Mouse (Mus musculus) urinary bladder, postnatal 14 days (tissue): ENCODE measurements around the gene Cdc42bpg.

Source experiments
- DNase-seq: peaks from one replicate; pipeline ENCODE4 v3.0.0; 2021; ENCODE audit warnings: low spot score

The Cdc42bpg gene

GRCm38 (mm10) chr19:6306137-6306551, at the start of gene Cdc42bpg:
TSS of gene Cdc42bpg (plus strand) at chr19:6306456.
- DNase-seq = peak; percentile 94

GRCm38 (mm10) chr19:6260428-6260827, 45.8 kb upstream of the Cdc42bpg start:
- DNase-seq = no peak

GRCm38 (mm10) chr19:6260946-6261345, 45.3 kb upstream of the Cdc42bpg start:
- DNase-seq = no peak

- no peak for DNase-seq
These were observed 44.9 kb upstream of the Cdc42bpg start for GRCm38 (mm10) chr19:6261379-6261778.

- DNase-seq = peak; percentile 70
These were observed 44.0 kb upstream of the Cdc42bpg start for GRCm38 (mm10) chr19:6262222-6262621.

GRCm38 (mm10) chr19:6262839-6263433, 43.3 kb upstream of the Cdc42bpg start:
- no peak for DNase-seq

GRCm38 (mm10) chr19:6264200-6264599, 42.1 kb upstream of the Cdc42bpg start:
- no peak for DNase-seq

GRCm38 (mm10) chr19:6264945-6265344, 41.3 kb upstream of the Cdc42bpg start:
- no peak for DNase-seq

- no peak for DNase-seq
These were observed 40.5 kb upstream of the Cdc42bpg start for GRCm38 (mm10) chr19:6265727-6266182.

GRCm38 (mm10) chr19:6267306-6268169, 38.7 kb upstream of the Cdc42bpg start:
- no peak for DNase-seq

GRCm38 (mm10) chr19:6268170-6268528, 38.1 kb upstream of the Cdc42bpg start:
- DNase-seq = peak; percentile 88

- no peak for DNase-seq
These were observed 37.6 kb upstream of the Cdc42bpg start for GRCm38 (mm10) chr19:6268670-6269132.

GRCm38 (mm10) chr19:6269798-6270475, 36.3 kb upstream of the Cdc42bpg start:
- DNase-seq = no peak

GRCm38 (mm10) chr19:6270661-6271060, 35.6 kb upstream of the Cdc42bpg start:
- no peak for DNase-seq

- no peak for DNase-seq
These were observed 35.0 kb upstream of the Cdc42bpg start for GRCm38 (mm10) chr19:6271206-6271605.

GRCm38 (mm10) chr19:6272053-6272452, 34.2 kb upstream of the Cdc42bpg start:
- no peak for DNase-seq

GRCm38 (mm10) chr19:6272738-6273137, 33.5 kb upstream of the Cdc42bpg start:
- DNase-seq = peak; percentile 34

- no peak for DNase-seq
These were observed 32.7 kb upstream of the Cdc42bpg start for GRCm38 (mm10) chr19:6273592-6273991.

GRCm38 (mm10) chr19:6273998-6274608, 32.2 kb upstream of the Cdc42bpg start:
- DNase-seq = no peak

GRCm38 (mm10) chr19:6275740-6276389, 30.4 kb upstream of the Cdc42bpg start:
- peak; percentile 46 for DNase-seq
